Mouse (Mus musculus) erythroblast, embryonic 14.5 days (primary cell): ENCODE results near the gene C3.

Experiments
- GATA1 ChIP-seq: IDR thresholded peaks from 2 replicates; pipeline ENCODE4 v1.6.1; 2012; ENCODE audit warnings: low read length, inconsistent platforms, mixed read lengths
- TAL1 ChIP-seq: IDR thresholded peaks from 3 replicates; pipeline ENCODE4 v1.6.1; 2012; ENCODE audit warnings: low read length, inconsistent platforms, mixed read lengths

DNA sequence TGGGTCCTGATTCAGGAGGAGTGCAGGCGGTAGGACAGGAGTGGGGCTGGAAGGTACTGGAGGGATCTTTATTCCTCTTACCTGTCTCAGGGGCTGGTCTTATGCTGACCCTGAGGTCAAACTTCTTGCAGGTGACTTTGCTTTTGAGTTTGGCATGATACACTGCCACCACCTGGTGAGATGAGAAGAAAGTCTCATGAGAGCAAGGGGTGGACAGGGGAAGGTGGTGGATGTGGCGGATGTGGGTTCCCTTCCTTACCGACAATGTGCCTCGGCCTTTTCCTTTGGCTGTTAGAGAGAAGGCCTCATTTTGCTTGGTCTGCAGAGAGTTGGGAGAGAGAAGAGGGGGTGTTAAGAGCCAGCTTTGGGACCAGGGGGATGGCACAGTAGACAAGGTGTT lies 18.6 kb downstream of the C3 start:
- TF ChIP-seq TAL1 (no peak), GATA1 (no peak)
